Mouse (Mus musculus): Measurements from ENCODE around the gene Erg28. TPM values are rescaled to one million over a fixed set of nuclear protein-coding genes. Genes with fewer than 3 reads are reported as not detected.

The Erg28 gene
- total RNA-seq, 4 experiments from 2014 or later, result 53.3 to 60.9 (median 58.4) TPM

- no peak for DNase-seq (ENCODE audit: low spot score in 2 of 2)
Observed at GRCm38 (mm10) chr12:85822051-85822450, 2.3 kb downstream of the Erg28 start.

GRCm38 (mm10) chr12:85813599-85813998 is 10.8 kb downstream of the Erg28 start:
- DNase-seq (ENCODE audit: low spot score in 2 of 2), result no peak

GRCm38 (mm10) chr12:85811676-85812075 is 12.7 kb downstream of the Erg28 start:
- DNase-seq (ENCODE audit: low spot score in 2 of 2), result no peak

DNA sequence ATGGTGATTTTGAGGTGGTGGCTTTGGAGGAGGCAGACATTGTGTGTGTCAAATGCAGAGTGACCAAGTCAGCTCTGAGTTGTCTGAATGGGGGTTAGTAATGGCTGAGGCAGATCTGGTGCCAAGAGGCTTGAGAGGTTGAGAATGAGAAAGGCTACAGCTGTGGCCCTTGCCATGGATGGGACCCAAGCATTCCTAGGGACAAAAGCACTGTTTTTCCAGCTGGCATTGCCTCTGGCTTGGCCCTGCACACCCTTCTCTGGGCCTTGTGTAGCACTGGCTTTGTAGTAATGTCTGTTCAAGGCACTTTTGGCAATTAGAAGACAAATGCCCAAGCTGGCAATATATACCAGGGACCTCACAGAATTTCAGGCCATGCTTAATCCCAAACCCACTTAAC is 13.4 kb downstream of the Erg28 start:
- DNase-seq (ENCODE audit: low spot score in 2 of 2), result no peak

- no peak for DNase-seq (ENCODE audit: low spot score in 2 of 2)
Observed at GRCm38 (mm10) chr12:85809726-85810125, 14.6 kb downstream of the Erg28 start.

- no peak for DNase-seq (ENCODE audit: low spot score in 2 of 2)
Observed at GRCm38 (mm10) chr12:85800031-85800430, 24.3 kb downstream of the Erg28 start.

GRCm38 (mm10) chr12:85795551-85795950 is 28.8 kb downstream of the Erg28 start:
- DNase-seq (ENCODE audit: low spot score in 2 of 2), result no peak

DNA sequence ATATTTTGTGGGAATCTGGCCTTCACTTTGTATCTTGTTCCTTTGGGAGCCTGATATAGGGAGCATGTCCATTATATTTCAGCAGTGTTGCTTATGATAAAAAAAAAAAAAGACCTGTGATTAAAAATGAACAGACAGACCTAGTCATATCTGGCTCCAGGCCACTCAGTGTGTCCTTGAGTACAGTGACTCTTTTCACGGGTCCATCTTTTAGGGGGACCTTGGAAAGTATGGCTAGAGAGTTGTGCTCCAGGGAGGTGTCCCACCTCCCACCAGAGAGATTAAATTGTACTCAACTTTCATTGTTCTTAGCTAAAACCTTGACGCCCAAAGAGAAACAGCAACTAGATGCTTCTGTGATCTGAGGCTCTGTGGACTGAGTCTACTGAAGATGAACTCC is 30.3 kb downstream of the Erg28 start:
- no peak for DNase-seq (ENCODE audit: low spot score in 2 of 2)

DNA sequence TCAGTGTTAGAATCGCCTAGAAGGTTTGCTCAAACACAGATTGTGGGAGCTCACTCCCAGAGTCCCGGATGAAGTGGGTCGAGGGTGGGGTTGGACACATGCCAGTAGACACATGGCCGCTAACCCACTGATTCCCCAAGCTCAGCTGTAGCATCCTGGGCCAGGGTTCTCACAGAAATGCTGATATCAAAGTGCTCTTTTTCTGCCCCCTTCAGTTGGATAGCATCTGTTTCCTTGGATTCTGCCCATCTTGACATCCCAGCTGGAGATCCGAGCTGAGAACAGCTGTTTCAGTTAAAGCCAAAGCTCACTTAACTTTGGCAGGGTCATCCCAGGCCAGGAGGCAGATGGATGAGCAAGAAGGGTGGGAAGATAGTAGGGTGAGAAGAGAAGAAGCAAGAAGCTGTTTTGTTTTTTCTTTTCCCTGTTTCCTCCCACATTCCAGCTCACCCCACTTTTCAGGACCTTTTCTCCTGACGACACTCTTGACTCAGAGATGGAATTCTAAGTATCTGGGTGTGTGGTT is 31.5 kb downstream of the Erg28 start:
- DNase-seq (ENCODE audit: low spot score in 2 of 2), result peak in 1 of 2 experiments; percentile 29

DNA sequence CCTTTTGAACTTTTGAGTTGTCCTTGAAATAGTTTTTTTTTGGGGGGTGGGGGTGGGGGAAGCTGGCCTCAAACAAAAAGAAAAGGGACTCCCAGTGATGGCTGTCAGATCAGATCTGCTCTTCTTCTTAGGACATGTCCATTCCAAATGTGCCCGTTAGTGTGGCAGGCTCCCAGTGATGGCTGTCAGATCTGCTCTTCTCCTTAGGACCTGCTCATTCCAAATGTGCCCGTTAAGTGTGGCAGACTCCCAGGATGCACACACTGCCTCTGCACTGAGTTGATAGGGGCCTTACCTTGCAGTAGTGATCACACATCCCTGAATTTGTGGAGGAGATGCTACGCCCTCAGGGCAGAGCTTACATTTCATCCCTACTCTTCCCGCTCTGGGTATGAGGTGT is 32.2 kb downstream of the Erg28 start:
- DNase-seq (ENCODE audit: low spot score in 2 of 2), result no peak

- no peak for DNase-seq (ENCODE audit: low spot score in 2 of 2)
Observed at GRCm38 (mm10) chr12:85784916-85785815, 39.2 kb downstream of the Erg28 start.

GRCm38 (mm10) chr12:85781606-85782005 is 42.7 kb downstream of the Erg28 start:
- no peak for DNase-seq (ENCODE audit: low spot score in 2 of 2)

DNA sequence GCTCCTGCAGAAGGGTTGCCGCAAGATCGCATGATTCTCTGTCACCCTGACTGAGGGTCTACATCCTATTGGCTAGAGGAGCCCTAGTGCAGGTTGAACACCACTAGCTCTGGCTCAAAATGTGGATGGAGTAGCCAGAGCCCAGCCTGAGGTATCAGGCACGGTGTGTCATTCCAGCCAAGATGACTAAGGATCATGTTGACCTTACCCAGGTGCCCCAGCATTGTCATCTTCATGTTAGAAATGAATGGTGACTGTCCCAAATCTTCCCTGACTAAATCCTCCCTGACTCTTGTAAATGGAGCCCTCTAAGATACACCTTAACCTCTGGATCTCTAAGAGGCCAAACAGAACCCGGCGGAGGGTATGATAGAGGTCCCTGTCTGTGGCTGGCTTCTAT is 44.6 kb downstream of the Erg28 start:
- DNase-seq (ENCODE audit: low spot score in 2 of 2), result no peak

DNA sequence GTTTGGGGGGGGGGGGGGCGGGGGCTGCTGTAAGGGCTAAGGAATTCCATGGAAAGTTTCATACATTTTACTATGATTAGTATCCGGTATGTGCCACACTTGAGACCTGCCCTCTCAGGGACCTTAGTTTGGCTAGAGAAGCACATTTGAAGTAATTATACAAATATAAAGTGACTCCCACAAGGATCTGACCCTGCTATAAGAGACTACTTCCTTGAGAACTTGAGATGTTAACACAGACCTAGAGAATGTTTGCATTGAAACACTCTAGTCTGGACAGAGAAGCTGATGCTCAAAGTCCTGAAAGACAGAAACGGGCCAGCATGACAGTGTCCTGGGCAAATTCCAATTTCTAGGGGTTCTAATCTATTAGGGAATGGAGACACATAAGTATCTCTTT is 45.4 kb downstream of the Erg28 start:
- DNase-seq (ENCODE audit: low spot score in 2 of 2), result no peak

DNA sequence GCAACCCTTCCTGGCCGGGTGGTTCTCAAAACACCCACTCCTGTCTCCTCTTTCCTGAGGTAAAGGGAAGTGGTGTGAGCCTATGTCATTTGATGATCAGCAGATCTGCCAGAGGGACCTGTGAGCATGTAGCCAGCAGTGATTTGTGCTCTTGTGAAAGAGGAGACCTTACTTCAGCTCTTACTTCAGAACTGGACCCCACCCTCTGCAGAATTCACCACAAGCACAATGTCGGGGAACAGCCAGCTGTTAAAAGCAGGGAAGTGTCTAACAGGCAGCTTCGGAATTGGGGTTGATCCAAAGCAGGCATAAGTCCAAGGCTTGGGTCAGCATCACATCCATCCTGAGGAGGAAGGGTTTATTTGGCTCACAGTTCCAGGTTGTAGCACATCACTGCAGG is 53.0 kb downstream of the Erg28 start:
- DNase-seq (ENCODE audit: low spot score in 2 of 2), result no peak

DNA sequence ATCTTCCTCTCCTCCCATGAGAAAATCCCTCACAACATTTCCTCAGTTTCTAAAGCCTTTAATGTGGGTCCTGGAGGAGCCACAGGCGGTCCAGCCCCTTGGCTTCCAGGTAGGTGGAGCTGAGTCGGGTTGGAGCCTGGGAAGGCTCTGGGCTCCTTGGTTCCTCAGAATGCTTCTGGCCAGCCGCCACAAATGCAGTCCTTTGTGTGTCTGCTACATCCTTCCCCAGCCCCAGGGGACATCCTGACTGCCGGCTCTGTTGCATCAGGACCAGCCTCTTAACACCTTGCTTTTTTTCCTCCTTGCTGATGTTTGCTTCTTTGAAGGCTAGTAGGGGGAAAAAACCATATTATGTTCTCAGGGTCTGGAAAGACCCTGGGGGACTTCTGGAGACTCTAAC is 56.6 kb downstream of the Erg28 start:
- DNase-seq (ENCODE audit: low spot score in 2 of 2), result no peak

DNA sequence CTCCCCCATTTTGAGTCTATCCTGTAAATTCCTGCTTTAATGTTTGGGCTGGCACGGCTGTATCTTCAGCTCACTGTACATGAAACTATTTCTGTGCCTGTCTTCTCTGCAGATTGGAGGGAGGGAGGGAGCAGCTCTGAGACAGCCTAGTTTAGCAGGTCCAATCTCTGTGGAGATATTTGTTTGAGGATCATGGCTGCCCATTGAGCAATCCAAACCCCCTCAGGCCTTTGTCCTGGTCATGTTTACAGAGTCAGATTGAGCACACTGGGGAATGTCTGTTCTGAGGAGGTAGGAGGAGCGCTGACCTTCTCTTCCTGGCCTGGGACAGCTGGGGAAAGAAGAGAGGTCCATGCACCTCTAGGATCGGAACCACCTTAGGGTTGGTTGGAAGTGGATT is 58.1 kb downstream of the Erg28 start:
- DNase-seq (ENCODE audit: low spot score in 2 of 2), result no peak

Other genes with a start within 250 kb of the Erg28 start
- gene Jdp2, start 225.5 kb downstream of the Erg28 start, total RNA-seq (2022), result 10 to 100 TPM; 49.9 to 67.7 (median 55.7) TPM
- gene Batf, start 137.9 kb downstream of the Erg28 start, total RNA-seq (2022), result under 1 TPM in 3 of 4 experiments, not detected in 1; 0.52 to 0.84 (median 0.59) TPM
- 1 to 10 TPM; 2.0 to 3.8 (median 2.4) TPM for gene Flvcr2, start 78.0 kb downstream of the Erg28 start, total RNA-seq (2022)
- 10 to 100 TPM; 42.6 to 50.6 (median 49.4) TPM for gene Ttll5, start 109 bp upstream of the Erg28 start, total RNA-seq (2022)

All from left cerebral cortex, adult 8-10 months (tissue).